Mouse (Mus musculus) lung, adult 18-20 months (tissue): ENCODE measurements around the gene Foxn3.

Source experiments
- DNase-seq, 2 experiments: peaks; one replicate each; pipeline ENCODE4 v3.0.0; 2022; ENCODE audit warnings: mixed read lengths in 2 of 2

The Foxn3 gene

GRCm38 (mm10) chr12:99153664-99154063, 409.7 kb downstream of the Foxn3 start:
- no peak for DNase-seq

DNA sequence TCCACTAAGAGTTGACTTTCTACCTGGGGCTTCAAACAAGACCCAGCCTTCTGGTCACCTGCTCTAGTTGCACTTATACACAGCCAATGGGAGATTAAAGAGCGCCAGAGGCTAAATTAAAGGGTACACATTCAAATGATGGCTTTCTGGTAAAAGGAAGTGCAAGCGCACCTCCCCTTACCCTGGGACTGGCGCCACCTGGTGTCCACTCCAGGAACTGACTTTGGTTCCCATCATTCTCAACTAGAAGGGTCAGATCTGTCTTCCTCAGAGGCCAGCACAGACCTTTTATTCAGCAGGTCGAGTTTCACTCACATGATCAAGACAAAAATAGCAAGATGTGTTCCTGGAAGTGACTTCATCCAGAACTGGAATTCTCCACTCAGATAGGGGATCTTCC, 413.3 kb downstream of the Foxn3 start:
- DNase-seq, result peak; percentile 31 to 45

GRCm38 (mm10) chr12:99149193-99149592, 414.2 kb downstream of the Foxn3 start:
- no peak for DNase-seq
